Mouse (Mus musculus): ENCODE results near the gene Gm7978. TPM values are rescaled to one million over a fixed set of nuclear protein-coding genes. Genes with fewer than 3 reads are reported as not detected.
"Not testable (repeated sequence)": the region's sequence is repeated elsewhere in the genome, so short reads cannot be mapped to it uniquely, and the experiment has no call there.

The Gm7978 gene
- total RNA-seq (2015) = not detected in 2 replicates
- not detected in 2 replicates for total RNA-seq (2017)

DNA sequence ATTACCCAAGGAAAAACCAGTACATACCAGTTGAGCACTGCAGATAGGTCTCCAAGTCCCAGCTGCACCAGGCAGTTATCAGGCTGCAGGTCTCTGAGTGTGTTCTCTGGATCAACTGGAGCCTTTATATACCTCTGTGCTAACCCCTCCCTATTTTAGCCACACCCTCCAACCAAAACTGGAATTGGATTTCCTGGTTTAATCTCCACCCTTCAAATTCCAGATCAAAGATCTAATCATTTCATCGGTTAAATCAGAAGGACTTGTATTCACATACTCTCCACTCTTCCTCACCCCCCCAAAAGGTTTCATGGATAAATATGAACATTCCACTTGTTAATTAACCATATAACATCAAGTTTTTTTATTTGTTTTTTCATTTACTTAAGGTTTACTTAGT, at the start of gene Gm7978:
Gene Gm7978 (minus strand): TSS at position 101 of the 400 bp plus-strand sequence.
- not testable (repeated sequence) for ATAC-seq (replicated peaks; ENCODE audit: poor library complexity)

DNA sequence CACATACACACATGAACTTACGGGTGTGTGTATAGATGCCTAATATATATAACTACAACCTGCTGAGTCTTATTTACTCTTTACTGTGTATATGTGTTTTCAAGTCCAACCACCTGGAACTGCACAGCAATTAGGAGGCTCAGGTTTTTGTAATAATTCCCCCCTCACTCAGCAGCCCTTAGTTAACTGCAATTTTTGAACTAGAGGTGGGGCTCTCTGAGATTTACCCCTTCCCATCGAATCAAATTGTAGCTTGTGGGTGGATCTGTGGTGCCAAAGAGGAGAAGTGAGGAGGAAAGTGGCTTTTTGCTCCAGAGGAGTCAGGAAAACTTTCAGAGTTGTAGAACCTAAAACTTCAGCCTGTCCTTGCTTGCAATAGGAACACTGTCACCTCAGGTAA, 39.7 kb upstream of the Gm7978 start, which contains the start of gene E330014E10Rik:
Gene E330014E10Rik (plus strand): TSS at position 301 of the 400 bp plus-strand sequence.
- ATAC-seq (replicated peaks; ENCODE audit: poor library complexity) = not testable (repeated sequence)

DNA sequence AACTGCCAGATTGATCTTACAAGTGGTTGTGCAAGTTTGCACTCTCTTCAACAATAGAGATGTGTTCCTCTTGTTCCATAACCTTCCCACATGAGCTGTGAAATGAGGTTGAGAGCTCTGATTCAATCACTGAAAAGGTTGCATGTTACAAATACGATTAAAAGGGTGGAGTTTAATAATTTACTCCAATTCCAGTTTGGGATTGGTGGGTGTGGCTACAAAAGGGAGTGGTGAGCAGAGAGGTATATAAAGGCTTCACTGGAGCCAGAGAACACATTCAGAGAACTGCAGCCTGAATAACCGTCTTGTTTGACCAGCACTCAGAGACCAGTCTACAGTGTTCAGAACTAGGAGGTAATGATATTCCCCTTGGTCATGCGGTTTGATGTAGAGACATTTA, 5.7 kb upstream of the Gm7978 start, which contains the start of gene Gm7982:
Gene Gm7982 (plus strand): TSS at position 301 of the 400 bp plus-strand sequence.
- not testable (repeated sequence) for ATAC-seq (replicated peaks; ENCODE audit: poor library complexity)

Other genes with a start within 250 kb of the Gm7978 start
- not detected in 2 replicates for gene Gm3286, start 225.4 kb downstream of the Gm7978 start, total RNA-seq (2015)
- gene Gm3286, start 225.4 kb downstream of the Gm7978 start, total RNA-seq (2017) = not detected in 2 replicates
- gene Gm7971, start 141.3 kb downstream of the Gm7978 start, total RNA-seq (2015) = not detected in 2 replicates
- not detected in 2 replicates for gene Gm7971, start 141.3 kb downstream of the Gm7978 start, total RNA-seq (2017)
- not detected in 2 replicates for gene Gm7982, start 5.8 kb upstream of the Gm7978 start, total RNA-seq (2015)
- gene Gm7982, start 5.8 kb upstream of the Gm7978 start, total RNA-seq (2017) = not detected in 2 replicates
- gene E330014E10Rik, start 39.8 kb upstream of the Gm7978 start, total RNA-seq (2015) = not detected in 2 replicates
- not detected in 2 replicates for gene E330014E10Rik, start 39.8 kb upstream of the Gm7978 start, total RNA-seq (2017)
- gene Cxcl13, start 220.8 kb upstream of the Gm7978 start, total RNA-seq (2015) = not detected in 2 replicates
- gene Cxcl13, start 220.8 kb upstream of the Gm7978 start, total RNA-seq (2017) = not detected in 2 replicates